Mouse (Mus musculus) heart, adult 10 weeks (tissue): ENCODE data around the gene Ercc2. TPM values are rescaled to one million over a fixed set of nuclear protein-coding genes. Genes with fewer than 3 reads are reported as not detected.

Source experiments
- polyA plus RNA-seq: library from polyadenylated mRNA; stranded (reverse); fragments of 350-450 nt; fragmentation: Illumina TruSeq; extraction: RNeasy Lipid Tissue Mini Kit (QIAGEN cat#74804); gene quantifications from one replicate; pipeline ENCODE4 v1.2.3, GENCODE M21; 2014; ENCODE audit warnings: low read depth, low replicate concordance

Gene Ercc2
- polyA plus RNA-seq, result 16.8 TPM

DNA sequence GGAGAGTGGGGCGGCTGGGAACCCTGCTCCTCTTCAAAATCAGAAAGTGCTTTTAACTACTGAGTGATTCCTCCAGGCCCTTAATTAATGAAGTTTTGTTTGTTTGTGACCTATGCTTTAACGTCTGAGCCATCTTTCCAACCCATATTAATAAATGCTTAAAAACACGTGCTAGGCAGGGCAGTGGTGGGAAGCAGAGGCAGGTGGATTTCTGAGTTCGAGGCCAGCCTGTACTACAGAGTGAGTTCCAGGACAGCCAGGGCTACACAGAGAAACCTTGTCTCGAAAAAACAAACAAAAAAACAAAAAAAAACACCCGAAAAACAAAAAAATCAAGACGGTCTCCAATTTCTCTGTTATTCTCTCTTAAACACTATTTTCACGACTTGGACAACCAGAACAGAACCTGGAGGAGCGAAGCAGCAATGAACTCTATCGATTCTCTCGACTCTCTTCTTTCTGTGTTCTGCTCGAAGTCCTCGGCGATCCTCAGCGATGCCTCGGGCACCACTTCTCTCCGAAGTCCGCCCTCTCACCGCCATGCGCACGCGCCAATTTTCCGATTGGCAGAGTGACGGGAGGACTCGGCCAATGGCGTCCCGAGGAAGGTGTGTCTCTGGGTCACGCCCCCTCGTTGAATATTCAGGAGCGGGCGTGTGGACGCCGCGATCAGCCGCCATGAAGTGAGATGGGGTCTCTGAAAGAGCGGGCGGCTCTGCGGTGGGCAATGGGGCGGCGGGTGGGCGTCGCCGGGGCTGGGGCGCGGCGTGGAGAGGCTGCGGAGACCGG, at the start of gene Ercc2:
Ercc2 (plus strand) TSS at position 634 of the 789 bp plus-strand sequence.

DNA sequence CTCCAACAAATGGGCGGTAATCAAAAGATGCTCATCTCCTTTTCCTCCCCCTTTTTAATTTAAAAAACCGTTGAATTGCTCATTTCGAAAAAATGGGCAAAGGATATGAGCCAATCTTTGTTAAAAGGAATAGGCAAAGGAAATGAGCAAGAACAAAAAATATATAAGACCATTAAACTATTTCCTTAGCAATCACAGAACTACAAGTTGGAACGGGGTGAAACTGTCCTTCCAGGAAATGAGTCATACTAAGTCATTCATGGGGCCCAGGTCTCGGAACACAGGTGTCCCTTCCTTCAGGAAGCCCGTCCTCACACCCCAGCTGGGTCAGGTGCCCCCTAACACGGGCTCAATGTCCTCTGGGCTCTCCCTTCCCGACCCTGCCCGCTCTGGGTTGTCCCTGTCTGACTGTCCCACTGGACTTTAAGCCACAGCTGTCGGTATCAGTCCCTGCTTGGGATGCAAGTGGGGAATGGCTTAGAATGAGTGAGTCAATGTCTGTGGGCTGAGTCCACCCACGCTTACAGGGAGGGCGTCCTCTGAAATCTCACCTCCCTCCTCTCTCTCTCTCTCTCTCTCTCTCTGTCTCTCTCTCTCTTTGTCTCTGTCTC, 37.5 kb upstream of the Ercc2 start, which contains the start of gene Ercc1:
Ercc1 (plus strand) TSS at position 542 of the 611 bp plus-strand sequence.

DNA sequence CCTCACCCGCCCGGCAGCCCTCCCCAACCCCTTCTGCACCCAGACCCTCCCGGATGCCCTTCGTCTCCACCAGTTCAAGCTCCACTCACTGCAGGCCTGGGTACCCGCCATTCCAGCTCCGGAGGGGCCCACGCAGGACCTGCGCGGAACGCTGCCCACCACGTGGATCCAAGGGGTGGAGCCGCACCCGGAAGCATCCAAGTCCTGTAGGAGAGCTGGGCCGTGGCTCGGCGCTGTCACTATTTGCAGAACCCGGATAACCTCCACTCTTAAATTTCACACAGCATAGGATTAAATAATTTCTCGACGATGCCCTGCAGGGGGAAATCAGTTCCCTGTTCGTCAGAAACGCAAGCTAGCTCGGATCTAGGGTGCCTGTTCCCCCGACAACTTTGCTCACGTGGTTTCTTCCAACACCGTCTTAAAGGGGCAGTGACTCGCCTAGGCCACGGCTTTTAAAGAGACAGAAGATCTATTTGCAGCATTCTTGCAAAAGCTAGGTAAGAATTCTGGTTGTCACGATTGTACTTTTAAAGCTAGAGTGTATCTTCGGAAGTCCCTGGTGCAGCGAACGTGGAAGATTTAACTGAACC, 22.4 kb upstream of the Ercc2 start, which contains the start of the genes Cd3eap and Ppp1r13l:
Cd3eap (minus strand) TSS at position 185 of the 593 bp plus-strand sequence.
Ppp1r13l (plus strand) TSS at position 451 of the 593 bp plus-strand sequence.

DNA sequence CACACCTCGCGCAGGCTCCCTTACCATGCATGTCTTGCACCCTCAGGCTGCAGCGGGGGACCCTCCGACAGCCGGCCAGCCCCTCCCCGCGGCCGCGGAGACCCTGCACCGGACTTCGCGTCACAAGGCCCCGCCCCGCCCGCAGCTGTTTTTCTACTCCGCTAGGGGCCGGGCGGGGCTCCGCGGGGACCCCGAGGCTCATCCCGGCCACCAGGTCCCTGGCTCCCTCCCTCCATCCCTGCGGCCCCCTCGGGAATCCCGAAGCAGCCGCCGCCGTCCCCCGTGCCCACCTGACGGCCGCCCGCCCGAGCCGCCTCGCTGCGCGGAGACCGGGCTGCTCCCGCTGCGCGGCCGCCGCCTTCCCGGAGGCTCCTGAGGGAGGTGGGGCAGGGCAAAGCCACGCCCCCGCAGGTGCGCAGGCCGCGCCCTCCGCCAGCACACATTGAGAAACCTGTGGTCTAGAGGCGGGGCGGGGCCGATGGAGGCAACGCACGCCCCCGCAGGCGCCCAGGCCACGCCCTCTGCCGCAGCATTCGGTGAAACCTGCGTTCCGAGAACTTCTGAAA, 22.0 kb downstream of the Ercc2 start, which contains the start of gene Klc3:
Klc3 (minus strand) TSS at position 374 of the 566 bp plus-strand sequence.

DNA sequence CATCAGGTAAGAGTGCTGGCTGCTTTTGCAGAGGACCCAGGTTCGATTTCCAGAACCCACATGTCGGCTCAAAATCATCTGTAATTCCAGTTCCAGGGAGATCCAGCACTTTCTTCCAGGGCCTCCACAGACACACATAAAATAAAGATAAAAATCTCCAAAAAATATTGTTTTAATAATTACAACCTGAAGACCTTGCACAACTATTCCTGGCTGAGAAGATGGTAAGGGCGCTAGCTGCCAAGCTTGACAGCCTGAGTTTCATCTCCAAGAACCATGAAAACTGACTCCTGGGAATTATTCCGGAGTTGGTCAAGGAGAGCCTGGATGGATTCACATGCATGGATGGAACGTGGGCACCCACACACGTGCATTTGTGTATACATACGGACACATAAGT, 22.7 kb downstream of the Ercc2 start, which contains the start of gene Ckm:
Ckm (plus strand) TSS at position 301 of the 400 bp plus-strand sequence.

Other genes starting within 250 kb of the Ercc2 start
- 5.1 TPM for gene Qpctl, start 232.7 kb upstream of the Ercc2 start, polyA plus RNA-seq
- gene Snrpd2, start 232.3 kb upstream of the Ercc2 start, polyA plus RNA-seq, result 49.9 TPM
- gene Gipr, start 215.9 kb upstream of the Ercc2 start, polyA plus RNA-seq, result 0.89 TPM
- gene Eml2, start 205.6 kb upstream of the Ercc2 start, polyA plus RNA-seq, result 36.9 TPM
- gene Gpr4, start 169.5 kb upstream of the Ercc2 start, polyA plus RNA-seq, result 8.0 TPM
- 69.0 TPM for gene Opa3, start 153.7 kb upstream of the Ercc2 start, polyA plus RNA-seq
- gene Vasp, start 110.2 kb upstream of the Ercc2 start, polyA plus RNA-seq, result 36.4 TPM
- gene Ppm1n, start 101.9 kb upstream of the Ercc2 start, polyA plus RNA-seq, result not detected
- 176 TPM for gene Rtn2, start 99.4 kb upstream of the Ercc2 start, polyA plus RNA-seq
- gene Fosb, start 72.0 kb upstream of the Ercc2 start, polyA plus RNA-seq, result 3.6 TPM
- gene Ercc1, start 37.2 kb upstream of the Ercc2 start, polyA plus RNA-seq, result 48.8 TPM
- gene Cd3eap, start 22.5 kb upstream of the Ercc2 start, polyA plus RNA-seq, result 13.4 TPM
- gene Ppp1r13l, start 22.3 kb upstream of the Ercc2 start, polyA plus RNA-seq, result 26.1 TPM
- gene Klc3, start 22.1 kb downstream of the Ercc2 start, polyA plus RNA-seq, result 0.55 TPM
- 2,990 TPM for gene Ckm, start 22.8 kb downstream of the Ercc2 start, polyA plus RNA-seq
- 16.4 TPM for gene Mark4, start 76.8 kb downstream of the Ercc2 start, polyA plus RNA-seq
- gene Exoc3l2, start 81.3 kb downstream of the Ercc2 start, polyA plus RNA-seq, result 1.4 TPM
- gene Bloc1s3, start 126.4 kb downstream of the Ercc2 start, polyA plus RNA-seq, result 2.7 TPM
- gene Trappc6a, start 126.4 kb downstream of the Ercc2 start, polyA plus RNA-seq, result 23.6 TPM
- gene Nkpd1, start 135.8 kb downstream of the Ercc2 start, polyA plus RNA-seq, result not detected
- 69.0 TPM for gene Ppp1r37, start 181.1 kb downstream of the Ercc2 start, polyA plus RNA-seq
- 1.1 TPM for gene Zfp296, start 195.3 kb downstream of the Ercc2 start, polyA plus RNA-seq
- gene Gemin7, start 195.6 kb downstream of the Ercc2 start, polyA plus RNA-seq, result 53.3 TPM
- gene Clasrp, start 222.5 kb downstream of the Ercc2 start, polyA plus RNA-seq, result 35.4 TPM
- gene Relb, start 247.4 kb downstream of the Ercc2 start, polyA plus RNA-seq, result 8.3 TPM